Mouse (Mus musculus): Measurements from ENCODE around the gene Ssbp4.
"Not testable (repeated sequence)": the region's sequence is repeated elsewhere in the genome, so short reads cannot be mapped to it uniquely, and the experiment has no call there.

Gene Ssbp4

GRCm38 (mm10) chr8:70606780-70607602 lies 1.7 kb downstream of the Ssbp4 start:
- no peak for DNase-seq (ENCODE audit: low spot score)

GRCm38 (mm10) chr8:70605871-70606779 lies 2.5 kb downstream of the Ssbp4 start:
- DNase-seq (ENCODE audit: low spot score), result no peak

DNA sequence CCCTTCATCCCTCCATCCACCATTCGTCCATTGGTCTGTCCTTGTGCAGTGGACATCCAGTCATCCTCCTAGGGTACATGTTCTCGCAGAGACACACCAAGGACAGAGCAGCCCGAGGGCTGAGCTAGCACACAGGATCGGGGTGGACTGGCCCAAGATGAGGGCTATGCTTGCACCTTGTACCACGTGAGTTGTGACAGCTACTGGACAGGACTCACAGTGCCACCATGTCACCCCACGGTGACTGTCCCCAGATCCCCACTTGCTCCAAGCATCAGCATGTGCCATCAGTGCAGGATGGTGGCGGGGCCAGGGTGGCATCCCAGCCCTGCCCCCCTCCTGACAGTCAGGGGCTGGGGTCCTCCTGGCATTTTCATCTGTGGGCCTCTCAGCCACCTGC lies 4.1 kb downstream of the Ssbp4 start:
- no peak for DNase-seq (ENCODE audit: low spot score)

DNA sequence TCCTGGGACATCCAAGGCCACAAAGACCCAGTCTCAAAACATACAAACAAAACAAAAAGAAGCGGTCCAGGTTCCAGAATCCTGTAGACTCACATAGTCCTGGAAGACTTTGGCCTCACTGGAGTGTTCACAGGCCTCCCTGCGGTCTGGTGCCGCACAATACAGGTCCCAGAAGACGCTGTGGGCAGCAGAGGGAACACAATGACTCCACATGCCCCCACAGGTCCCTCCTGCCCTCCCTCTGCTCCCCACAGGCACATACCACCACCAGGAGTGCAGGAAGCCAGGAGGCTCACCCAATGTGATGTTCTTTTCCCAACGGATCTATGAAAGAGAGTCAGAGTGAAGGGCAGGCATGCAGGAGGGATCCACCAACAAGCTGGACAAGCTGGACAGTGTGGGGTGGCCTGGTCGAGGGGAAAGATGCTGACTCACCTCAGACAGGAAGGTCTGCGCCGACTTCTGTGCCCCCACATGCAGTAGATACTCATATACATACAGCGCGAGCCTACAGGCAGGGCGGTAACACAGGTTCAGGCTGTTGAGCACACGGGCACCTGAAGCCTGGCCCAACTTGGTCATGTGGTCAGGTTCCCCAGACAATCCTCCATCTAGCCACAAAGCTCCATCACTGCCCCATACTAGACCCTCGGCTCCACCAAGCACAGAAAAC lies 6.4 kb downstream of the Ssbp4 start:
- no peak for DNase-seq (ENCODE audit: low spot score)

DNA sequence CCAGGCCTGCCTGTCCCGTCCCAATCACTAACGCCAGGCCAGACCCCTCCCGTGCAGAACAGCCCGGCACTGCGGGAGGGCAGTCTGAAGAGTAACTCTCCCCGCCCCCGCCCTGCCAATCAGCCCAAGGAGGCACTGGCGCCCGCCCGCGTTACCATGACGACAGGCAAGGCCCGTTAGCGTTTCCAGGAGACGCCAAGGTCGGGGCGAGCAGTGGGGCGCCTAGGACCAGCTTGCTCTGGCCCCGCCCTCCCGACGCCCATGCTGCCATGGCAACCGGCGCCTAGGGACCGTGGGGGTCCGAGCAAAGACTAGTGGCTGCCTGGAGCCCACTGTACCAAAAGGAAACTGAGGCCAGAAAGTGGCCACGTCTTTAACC lies 7.4 kb downstream of the Ssbp4 start:
- peak; percentile 91 for DNase-seq (ENCODE audit: low spot score)

DNA sequence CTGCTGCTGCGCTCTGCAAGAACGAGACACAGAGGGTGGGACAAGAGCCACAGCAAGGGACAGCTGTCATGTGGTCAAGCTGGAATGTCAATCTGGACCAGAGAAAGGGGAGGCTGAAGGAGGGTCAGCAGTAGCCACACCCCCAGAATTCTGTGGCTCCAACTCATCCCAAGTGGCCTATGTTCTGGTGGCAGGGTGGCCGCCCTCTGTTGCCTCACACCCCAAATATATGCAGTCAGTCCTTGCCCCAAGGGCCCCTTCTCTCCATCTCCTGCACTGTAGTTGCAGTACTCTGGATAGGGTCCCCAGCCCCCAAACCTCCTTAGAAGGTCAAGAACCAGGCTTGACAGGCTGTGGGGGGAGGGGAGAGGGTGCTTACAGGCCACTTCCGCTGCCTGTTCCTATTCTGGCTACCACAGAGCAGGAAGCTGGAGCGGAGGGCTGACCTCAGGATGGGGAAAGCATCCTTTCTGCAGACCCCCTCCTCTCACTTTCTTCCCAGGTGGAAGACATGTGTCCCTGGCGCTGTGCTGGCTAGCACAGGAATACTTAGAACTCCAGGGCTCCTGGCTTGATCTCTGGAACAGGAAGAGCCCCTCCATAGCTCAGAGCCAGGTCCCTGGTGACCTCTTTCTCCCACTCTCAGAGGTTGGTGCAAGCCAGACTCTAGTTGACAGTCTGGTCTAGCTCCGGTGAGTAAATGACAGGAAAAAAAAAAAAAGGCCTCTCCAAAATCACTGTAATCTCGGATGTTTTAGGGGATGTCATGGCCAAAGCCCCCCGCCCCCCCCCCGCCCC lies 8.0 kb downstream of the Ssbp4 start:
- DNase-seq (ENCODE audit: low spot score), result no peak

DNA sequence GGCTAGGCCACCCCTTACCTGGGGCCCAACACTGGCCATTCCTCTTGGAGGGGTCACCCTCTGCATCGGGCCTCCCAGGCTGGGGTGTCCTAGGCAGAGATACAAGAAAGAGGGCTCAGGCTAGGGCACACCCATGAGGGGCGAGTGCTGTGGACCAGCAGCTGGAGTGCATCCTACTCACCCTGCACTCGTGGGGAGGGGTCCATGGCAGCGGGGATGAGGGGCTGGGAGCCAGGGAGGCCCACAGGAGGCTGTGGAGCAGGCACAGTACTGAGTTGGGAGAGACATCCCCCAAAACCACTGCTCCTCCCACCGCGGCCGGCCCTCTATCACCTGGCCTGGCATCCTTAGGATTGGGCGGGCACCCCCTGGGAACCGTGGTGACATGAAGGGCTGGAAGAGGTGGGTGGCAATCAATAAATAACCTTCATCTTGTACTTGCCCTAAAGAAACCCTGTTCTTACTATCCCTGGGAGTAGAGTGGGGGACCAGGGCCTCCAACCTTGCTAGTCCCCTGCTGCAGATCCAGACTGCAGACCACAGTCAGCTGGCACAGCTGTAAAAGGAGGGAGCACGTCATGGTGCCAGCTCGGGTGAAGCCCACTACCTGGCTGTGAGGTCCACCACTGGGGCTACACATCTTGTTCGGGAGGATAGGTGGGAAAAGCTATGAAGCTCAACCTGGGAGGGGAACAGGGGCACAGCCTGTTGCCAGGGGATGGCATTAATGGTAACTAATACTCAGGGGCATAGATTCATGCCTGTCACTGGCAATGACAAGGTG lies 9.0 kb downstream of the Ssbp4 start:
- no peak for DNase-seq (ENCODE audit: low spot score)

- DNase-seq (ENCODE audit: low spot score), result no peak
Measured at GRCm38 (mm10) chr8:70598722-70599121, 9.9 kb downstream of the Ssbp4 start.

DNA sequence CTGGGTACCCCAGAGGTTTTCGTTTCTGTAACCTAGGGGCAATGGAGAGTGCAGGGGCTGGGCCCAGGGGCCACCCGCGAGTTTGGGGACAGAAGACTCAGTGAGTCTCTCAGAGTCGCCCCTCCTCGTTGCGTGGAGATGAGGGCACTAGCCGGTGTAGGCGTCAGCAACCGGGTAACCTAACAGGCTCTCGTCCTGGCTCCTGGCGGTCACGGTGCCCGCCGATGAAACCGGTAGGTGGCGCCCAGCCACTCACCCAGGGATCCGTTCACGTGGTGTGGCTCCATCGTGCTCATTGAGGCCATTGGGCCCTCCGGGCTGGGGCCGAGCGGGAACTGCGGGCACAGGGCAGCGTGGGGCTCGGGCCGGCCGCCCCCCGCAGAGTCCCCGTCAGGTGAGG lies 10.4 kb downstream of the Ssbp4 start:
- peak; percentile 81 for DNase-seq (ENCODE audit: low spot score)

DNA sequence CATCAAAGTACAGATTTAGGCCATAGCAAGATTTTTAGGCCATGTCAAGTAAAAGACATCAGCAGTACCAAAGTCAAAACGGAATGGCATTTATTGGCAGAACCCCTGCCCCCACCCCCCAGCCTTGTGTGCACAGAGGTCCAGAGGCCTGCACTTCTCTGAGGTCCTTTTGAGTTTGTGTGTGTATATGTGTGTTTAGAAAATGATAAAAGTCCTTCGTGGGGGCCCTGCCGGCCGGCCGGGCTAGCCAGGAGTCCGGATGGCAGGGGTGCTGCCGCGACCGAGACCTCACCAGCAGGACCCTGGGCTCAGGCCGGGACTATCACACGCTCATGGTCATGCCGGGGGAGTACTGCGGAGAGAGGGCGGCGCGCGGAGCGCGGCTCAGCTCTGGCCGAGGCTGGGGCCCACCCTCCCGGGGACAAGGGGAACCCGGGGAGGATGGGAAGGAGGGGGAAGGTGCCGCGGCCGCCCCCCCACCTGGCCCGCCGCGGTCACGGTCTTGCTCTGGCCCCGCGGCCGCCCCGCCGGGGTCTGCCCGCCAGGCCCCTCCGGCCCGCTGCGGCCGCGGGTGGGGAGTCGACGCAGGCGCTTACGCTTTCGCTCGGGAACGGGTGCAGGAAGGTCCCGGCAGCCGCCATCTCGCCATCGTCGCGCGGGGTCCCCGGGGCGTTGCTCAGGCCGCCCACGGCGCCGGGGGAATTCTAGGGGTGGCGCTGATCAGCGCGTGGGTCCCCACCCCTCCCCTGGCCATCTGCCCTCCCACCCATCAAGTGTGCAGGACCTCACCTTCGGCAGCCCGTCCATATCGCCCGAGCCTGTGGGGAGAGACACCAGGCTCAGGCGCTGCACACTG lies 11.0 kb downstream of the Ssbp4 start:
- DNase-seq (ENCODE audit: low spot score), result no peak

GRCm38 (mm10) chr8:70596775-70597416 lies 11.8 kb downstream of the Ssbp4 start:
- no peak for DNase-seq (ENCODE audit: low spot score)

DNA sequence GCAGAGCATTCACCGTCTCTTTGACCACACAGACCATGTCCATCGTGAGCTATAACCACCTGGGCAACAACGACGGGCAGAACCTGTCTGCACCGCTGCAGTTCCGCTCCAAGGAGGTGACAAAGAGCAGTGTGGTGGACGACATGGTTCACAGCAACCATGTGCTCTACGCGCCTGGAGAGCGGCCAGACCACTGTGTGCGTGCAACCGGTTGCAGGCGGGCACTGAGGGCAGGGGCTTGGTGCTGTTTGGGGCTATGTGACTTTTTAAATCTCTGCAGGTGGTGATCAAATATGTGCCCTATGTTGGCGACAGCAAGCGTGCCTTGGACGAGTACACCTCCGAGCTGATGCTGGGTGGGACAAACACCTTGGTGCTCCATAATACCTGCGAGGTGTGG lies 12.5 kb downstream of the Ssbp4 start:
- no peak for DNase-seq (ENCODE audit: low spot score)

DNA sequence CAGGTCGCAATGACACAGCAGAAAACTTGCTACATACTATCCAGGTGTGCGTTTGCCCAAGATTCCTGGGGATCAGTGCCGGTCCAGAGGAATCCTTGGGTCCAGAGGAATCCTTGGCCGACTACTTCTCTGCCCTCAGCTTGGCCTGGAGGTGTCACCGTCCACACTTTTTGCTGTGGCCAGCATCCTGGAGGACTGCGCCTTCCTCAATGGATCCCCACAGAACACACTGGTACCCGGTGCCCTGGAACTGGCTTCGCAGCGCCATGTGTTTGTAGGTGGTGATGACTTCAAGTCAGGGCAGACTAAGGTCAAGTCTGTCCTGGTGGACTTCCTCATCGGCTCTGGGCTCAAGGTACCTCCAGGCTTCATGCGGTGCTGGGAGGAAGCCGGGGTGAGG lies 12.9 kb downstream of the Ssbp4 start:
- no peak for DNase-seq (ENCODE audit: low spot score)

DNA sequence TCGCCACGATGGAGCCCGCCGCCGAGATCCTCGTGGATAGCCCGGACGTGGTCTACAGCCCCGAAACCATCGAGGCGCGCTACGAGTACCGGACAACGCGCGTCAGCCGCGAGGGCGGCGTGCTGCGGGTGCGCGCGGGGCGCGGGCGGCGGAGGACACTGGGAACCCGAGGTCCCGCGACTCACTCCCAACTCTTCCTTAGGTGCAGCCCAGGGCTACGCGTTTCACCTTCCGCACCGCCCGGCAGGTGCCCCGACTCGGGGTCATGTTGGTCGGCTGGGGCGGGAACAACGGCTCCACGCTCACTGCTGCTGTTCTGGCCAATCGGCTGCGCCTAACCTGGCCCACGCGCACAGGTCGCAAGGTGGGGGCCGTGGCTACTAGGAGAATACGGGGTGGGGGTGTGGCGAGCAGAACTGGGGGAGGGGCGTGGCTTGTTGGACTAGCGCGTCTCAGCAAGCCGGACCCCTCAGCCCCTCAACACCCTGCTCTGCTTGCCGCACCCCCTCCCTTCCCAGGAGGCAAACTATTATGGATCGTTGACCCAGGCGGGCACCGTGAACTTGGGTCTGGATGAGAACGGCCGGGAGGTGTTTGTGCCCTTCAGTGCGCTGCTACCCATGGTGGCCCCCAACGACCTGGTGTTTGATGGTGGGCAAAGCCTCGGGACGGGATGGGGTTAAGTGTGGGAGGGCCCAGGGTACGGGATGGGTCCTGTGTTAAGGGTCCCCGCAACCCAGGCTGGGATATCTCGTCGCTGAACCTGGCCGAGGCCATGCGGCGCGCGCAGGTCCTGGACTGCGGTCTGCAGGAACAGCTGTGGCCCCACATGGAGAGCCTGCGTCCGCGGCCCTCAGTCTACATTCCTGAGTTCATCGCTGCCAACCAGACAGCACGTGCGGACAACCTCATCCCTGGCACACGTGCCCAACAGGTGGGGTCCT lies 13.8 kb downstream of the Ssbp4 start:
- DNase-seq (ENCODE audit: low spot score), result peak; percentile 75

- peak; percentile 93 for DNase-seq (ENCODE audit: low spot score)
Measured at GRCm38 (mm10) chr8:70593961-70594609, 14.6 kb downstream of the Ssbp4 start, which contains the start of gene Isyna1. Isyna1 (plus strand) TSS chr8:70594373.

DNA sequence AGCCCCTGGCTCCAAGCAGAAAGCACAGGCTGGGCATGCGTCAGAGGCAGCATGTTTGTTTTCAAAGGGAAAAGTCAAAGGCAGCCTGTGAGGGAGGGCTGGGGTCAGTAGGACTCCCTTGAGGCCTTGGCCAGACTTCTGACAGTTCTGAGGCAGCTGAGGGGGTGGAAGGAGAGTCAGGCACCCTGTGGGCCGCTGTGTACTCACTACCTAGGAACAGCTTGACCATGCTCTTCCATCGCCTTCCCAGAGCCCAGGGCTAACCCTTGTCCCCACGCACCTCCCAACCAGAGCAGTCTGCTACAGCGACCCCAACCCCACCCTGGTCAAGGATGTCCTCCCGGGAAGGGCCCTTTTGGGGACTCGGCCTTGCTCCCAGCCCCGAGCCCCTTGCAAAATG lies 15.5 kb downstream of the Ssbp4 start:
- peak; percentile 83 for DNase-seq (ENCODE audit: low spot score)

- no peak for DNase-seq (ENCODE audit: low spot score)
Measured at GRCm38 (mm10) chr8:70591569-70591968, 17.1 kb downstream of the Ssbp4 start.

DNA sequence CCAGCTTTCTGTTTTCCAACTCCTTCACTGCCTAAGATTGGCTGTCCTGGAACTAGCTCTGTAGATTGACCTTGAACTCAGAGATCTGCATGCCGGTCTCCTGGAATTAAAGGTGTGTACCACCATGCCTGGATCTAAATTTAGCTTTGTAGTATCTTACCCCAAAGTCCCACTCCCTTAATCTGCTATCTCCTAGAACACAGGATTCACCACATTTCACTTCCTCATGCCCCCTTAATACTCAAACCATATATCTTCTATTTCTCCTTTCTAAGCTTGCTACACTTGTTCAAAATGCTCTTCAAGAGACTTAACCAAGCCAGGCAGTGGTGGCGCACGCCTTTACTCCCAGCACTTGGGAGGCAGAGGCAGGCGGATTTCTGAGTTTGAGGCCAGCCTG lies 20.7 kb downstream of the Ssbp4 start:
- DNase-seq (ENCODE audit: low spot score), result not testable (repeated sequence)
